Mouse (Mus musculus) cerebellum, postnatal 10 days (tissue): ENCODE measurements around the gene Arpc2.

Experiments used
- DNase-seq, 2 experiments: peaks; one replicate each; pipeline ENCODE4 v3.0.0; 2021; ENCODE audit warnings: mixed read lengths in 2 of 2

Arpc2 gene

DNA sequence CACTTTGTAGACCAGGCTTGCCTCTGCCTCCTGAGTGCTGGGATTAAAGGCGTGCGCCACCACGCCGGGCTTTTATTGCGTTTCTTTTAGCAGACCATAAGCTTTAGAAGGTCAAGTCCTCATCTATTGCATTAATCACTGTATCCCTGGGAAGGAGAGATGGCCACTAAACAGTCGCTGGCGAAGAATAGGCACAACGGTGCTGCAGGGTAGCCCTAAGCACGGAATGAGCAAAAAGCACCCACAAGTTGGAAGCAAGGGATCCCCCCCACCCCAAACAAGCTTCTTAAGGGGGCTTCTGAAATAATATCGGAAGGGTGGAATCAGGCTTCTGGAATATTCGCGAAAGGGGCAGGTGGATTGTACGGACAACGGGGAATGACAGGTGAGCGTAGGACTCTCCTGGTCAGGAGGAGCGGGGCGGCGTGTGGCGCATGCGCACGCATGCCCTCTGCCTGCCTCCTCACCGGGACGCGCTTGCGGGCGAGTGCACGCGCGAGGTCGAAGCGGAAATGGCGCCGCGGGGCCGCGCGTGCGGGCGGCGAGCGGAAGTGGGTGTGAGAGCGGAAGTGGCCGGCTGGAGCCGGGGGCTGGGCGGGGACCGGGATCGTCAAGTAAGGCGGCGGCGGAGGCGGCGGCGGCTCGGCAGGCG lies at the start of gene Arpc2:
TSS of gene Arpc2 (plus strand) at position 147 of the 652 bp plus-strand sequence.
- DNase-seq, result peak; percentile 97 to 99

DNA sequence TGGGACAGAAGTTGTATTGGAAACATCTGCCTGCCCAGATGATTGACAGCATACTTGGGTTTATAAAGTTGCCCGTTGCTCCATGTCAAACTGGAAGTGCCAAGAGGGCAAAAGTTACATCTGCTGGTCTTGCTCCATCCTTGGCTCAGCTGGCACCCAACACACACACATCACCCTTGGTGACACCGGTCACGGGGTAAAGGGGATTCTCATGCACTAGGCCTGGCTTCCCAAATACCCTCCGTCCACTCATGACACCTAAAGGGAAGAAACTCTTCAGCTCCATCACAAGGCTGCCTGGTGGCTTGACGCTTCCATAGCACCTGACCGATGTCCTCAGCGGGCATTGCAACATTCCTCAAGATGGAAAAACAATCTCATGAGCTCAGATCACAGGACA lies 45.4 kb upstream of the Arpc2 start:
- no peak for DNase-seq

DNA sequence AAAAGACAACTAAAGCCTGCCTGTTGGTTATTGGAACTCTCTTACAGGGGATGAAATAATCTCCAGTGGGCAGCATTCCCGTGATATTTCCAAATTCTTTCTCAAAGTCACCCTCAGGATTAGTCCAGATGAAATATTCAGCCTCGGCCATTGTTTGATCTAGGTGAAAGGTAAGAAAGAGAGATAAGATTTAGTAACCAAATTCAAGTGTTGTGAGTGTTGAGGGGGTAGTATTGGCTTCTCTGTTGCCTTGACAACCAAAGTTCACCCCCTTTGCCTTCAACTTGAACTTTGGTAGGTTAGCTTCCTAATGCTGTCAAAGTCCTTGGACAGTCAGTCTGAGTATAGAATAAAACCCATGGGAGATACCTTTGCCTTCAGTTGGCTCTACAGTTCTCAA lies 43.2 kb upstream of the Arpc2 start:
- no peak for DNase-seq

DNA sequence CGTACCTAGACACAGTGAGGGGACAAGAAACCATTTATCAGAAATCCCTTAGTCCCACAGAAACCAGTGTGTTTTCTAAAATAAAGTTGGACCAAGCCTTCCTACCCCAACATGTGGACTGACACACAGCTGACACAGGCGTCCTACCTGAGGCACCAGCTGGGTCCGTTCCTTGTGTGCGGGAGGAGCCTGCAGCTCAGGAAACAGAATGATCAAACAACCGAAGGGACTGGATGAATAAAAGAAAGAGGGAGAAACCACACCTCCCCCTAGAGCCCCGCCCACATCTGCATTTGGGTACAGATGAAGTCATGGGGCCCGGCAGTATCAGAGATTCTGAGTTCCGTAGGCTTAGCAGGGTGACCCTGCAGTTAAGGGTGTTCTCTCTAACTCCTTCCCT lies 41.4 kb upstream of the Arpc2 start, which contains the start of gene Cxcr1:
TSS of gene Cxcr1 (minus strand) at position 187 of the 400 bp plus-strand sequence.
- DNase-seq, result no peak

DNA sequence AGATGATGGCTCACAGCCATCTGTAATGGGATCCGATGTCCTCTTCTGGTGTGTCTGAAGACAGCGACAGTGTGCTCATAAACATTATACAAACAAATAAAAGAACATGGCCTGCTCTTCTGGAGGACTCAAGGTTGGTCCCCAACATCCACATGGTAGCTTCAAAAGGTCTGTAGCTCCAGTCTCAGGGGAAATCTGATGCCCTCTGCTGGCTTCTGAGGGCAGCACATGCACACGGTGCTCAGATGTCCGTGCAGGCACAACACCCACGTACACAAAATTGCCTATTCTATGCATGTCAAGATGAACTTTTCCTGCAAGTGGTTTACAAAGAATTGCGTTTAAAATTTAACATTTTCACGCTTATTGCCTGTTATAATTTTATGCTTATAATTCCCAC lies 39.9 kb upstream of the Arpc2 start:
- peak; percentile 17 to 21 for DNase-seq

DNA sequence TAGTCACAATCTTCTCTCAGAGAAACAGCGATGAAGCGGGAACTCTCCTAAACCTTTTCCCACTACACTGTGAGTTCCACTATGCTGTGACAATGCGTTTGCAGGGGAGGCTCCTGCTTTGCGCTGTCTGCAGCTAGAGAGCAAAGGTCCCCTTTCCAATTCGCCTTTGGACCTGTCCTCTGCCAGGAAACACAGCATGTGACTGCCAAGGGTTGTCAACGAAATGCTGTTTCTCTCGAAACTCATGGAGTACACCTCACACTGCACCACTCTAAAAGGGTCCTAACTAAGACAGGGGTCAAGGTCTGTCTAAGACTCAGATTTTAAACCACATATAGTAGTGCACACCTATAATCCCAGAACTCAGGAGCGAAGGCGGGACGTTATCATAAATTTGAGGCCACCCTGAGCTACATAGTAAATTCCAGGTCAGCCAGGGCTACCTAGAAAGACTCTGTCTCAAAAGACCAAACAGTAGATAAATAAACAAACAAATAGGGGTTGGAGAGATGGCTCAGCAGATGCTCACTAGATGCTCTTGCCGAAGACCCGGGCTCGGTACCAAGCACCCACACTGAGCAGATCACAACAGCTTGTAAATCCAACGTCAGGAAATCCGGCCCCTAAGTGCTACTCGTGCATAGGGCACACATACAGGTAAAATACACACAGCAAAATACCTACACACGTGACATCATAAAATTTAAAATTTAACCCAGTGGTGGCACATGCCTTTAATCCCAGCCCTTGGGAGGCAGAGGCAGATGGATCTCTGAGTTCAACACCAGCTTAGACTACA lies 39.1 kb upstream of the Arpc2 start:
- no peak for DNase-seq

DNA sequence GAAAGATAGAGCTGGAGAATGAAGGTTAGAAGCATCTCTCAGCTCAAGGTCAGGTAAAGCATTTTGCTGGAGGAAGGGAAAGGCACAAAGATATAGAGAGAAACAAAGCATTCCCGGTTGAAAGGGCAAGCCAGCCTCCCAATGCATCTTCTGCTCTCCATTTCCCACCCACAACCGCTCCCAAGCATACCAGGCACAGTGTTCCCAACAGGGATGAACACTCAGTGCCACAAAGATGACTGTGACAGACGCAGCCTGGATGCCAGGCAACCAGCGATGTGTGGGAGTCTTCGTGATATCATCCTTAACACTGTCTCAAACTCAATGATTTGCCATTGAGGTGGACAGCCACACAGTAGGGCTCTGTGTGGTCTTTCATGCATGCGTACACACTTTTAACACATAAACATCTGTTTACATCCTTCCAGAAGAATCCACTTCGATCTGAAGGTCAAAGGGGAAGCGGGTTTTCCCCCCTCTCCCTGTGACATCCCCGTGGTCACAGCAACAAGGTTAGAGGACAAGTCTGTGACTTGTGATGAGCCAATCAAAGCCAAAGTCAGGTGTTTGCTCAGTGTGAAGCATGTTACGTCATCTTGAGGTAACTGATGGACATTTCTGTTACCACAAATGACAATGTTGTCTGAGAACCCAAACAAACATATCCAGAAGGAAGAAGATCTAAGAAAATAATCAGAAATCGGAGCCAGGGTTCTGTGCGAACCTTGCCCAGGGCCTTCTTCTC lies 38.0 kb upstream of the Arpc2 start:
- DNase-seq, result no peak

DNA sequence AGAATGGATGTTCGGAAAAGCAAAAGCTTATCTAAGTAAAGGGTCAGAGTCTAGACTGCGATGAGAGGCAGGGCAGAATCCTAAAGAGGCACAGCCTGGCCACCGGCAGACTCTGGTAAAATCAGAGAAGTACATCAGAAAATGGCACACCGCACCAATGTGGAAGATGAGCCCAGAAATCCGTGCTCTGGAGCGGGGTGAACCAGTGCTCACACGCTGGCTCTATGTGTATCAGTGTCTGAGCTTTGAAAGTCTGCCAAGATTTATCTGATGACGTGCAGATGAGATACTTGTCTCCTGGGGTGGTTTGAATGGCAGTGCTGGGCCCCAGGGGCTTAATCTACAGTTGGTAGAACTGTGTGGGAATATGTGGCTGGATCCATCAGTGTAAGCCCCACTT lies 36.8 kb upstream of the Arpc2 start:
- DNase-seq, result peak in 1 of 2 experiments; percentile 13

DNA sequence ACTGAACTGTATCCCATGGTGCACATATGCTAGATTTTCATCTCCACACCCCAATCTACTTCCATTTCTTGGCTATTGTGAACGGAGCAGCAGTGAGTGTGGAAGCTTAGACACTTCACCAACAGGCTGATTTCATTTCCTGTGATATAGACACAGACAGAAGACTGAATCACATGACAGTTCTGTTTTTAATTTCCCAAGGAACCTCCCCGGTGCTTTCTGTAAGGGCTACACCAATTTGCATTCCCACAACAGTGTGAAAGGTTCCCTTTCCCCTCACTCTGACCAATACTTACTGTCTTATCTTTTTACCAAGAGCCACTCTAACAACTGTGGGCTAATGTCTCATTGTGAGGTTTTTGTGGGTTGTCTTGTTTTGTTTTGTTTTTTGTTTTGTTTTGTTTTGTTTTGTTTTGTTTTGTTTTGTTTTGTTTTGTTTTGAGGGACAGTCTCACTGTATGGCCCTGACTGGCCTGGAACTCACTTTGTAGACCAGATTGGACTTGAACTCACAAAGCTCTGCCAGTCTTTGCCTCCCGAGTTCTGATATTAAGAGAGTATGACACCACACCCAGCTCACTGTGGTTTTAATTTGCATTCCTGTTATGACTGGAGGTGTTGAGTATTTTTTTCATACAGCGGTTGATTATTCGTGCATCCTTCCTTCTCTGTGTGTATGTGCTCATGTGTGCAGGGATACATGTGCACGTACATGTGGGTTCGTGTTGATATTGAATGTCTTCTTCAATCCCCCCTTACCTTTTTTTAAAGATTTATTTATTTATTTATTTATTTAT lies 34.6 kb upstream of the Arpc2 start:
- DNase-seq, result no peak

DNA sequence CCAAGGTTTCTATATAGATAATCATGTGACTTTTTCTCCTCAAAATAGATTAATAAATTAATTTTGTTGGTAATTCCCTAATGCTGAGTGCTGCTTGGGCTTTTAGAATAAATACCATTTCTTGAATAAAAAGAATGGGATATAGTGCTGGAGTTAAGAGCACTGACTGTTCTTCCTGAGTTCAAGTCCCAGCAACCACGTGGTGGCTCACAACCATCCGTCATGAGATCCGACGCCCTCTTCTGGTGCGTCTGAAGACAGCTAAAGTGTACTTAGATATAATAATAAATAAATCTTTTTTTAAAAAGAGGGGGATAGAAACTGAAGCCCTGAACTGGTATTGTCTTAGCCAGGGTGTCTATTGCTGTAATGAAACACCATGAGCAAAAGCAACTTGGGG lies 32.4 kb upstream of the Arpc2 start:
- no peak for DNase-seq

DNA sequence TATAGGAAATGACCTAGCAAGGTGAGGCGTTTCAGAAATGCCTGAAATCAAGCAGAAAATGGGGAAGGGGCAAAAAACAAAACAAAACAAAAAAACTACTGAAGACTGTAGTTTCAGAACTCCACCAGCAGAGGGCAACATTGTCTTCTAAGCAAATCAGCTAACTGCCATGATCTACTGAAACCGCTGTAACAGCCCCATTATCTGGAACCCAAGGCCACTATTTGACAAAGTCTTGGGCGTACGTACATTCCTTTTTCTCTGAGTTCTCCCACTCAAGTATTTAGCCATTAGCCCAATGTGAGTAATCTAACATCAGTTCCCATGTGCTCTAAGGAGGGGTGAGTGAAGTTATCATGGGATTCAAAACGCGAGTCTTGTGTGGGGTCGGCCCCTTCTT lies 30.0 kb upstream of the Arpc2 start:
- peak; percentile 42 to 57 for DNase-seq

DNA sequence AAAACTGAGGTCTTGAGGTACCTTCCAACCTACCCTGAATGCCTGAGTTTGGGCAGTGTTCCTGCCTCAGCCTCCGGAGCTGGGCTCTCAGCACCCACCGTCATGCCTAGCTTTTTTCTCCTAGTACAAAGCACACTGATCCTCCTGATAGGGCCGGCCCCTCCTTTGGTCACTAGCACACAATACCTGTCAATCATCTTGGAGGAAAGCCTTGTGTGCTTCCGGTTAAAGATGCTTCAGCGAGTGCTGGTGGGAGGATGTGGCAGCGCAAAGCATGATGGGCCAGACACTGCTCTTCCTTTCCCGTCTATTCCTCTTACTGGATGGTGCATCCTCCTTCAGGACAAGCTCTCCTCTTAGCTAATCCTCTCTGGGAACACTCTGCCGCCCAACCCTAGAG lies 29.2 kb upstream of the Arpc2 start:
- no peak for DNase-seq

DNA sequence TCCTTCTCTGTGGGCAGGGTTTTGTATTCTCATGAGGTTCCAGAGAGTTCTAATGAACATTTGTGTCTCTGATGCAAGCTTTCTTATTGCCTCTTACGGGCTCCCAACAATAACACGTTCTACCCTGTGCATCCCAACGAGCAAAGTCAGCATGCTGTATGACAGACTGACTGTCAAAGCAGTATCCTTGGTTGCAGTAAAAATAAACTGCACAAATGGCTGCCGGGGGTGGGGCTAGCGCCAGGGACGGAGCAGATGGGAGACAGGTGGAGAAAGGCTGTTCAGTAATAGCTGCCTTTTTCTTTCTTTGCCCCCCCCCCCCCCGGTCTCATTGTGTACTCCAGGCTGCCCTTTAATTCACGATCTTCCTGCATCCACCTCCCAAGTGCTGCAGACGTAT lies 28.0 kb upstream of the Arpc2 start:
- DNase-seq, result peak; percentile 46 to 49

DNA sequence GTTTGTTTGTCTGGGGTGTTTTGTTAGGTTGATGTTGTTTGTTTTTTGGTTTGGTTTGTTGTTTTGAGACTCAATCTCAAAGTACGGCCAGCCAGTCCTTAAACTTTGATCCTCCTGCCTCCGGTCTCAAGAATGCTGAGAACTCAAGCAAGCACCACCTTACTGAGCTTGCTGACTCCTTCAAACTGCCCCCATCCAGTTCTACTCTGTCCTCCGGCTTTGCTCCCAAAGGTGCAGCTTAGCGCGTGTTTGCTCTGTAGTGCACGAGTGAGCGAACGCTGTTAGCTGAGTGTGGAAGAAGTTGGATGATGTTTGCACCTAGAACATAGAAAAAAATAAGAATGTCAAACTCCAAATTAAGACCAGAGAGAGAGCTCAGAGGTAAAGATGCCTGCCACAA lies 26.9 kb upstream of the Arpc2 start:
- DNase-seq, result no peak

DNA sequence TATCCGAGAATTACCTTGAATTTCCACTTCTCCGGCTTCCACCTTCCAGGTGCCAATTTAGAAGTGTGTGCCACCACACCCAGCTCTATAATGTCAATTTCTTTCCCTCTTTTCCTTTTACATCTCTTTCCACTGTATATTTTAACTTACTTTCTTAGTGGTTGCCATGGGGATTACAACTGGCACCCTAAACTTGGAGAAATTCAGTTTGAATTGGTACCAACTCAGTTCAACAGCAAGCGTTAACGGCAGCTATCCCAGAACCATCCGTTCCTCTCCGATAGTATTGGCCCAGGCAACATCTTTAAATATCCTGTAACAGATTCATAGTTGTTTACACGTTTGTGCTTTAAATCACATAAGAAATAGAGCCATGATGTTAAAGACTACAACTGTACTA lies 16.0 kb upstream of the Arpc2 start:
- DNase-seq, result no peak

DNA sequence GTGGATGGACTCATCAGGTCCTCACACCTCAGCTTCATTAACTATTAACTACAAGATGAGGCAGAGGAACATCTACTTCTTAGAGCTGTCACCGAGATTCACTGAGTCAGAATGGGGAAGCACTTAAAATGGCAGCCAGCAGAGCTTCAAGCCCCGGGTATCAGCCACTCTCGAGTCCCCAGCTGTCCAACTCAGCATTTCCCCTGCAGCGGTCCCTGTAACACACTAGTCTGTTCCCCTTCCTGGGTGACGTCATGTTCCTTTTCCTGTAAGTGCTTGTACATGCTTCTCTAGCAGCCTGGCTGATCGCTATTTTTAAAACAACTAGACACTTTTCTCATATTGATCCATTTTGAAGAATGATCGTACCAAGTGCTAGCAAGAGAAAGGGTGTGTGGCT lies 8.6 kb upstream of the Arpc2 start:
- DNase-seq, result no peak

DNA sequence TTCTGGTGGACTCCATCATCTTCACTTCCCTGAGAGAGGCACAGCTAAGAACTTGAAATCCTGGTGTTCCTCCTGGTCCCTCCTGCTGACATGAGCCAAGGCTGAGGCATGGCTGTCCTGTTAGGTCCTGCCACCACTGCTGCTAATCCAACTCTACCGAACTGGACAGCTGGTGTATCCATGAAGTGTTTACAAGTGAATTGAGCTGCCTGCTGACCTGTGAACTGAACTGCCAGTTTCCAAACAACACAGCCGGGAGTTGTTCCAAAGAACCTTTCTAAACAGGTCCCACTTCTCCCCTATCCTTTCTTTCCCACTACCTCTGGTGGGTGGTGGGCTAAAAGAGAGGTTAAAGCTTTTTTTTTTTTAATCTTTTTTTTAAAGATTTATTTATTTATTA lies 5.9 kb upstream of the Arpc2 start:
- no peak for DNase-seq

DNA sequence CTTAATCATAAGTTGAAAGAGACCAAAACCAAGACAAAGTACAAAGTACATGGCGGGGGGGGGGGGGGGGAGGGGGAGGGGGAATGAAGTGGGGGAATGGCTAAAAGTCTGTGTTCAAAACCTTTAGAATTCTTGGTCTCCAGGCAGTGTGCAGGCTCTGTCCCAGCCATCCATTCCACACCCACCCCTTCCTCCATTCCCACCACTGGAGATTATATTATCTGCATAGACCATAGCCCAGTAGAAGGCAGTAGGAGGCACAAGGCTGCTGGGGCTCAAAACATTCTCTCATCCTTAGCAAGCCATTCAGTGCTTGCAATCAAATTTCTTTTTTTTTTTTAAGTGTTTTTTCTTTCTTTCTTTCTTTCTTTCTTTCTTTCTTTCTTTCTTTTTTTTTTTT lies 4.9 kb upstream of the Arpc2 start:
- DNase-seq, result no peak

DNA sequence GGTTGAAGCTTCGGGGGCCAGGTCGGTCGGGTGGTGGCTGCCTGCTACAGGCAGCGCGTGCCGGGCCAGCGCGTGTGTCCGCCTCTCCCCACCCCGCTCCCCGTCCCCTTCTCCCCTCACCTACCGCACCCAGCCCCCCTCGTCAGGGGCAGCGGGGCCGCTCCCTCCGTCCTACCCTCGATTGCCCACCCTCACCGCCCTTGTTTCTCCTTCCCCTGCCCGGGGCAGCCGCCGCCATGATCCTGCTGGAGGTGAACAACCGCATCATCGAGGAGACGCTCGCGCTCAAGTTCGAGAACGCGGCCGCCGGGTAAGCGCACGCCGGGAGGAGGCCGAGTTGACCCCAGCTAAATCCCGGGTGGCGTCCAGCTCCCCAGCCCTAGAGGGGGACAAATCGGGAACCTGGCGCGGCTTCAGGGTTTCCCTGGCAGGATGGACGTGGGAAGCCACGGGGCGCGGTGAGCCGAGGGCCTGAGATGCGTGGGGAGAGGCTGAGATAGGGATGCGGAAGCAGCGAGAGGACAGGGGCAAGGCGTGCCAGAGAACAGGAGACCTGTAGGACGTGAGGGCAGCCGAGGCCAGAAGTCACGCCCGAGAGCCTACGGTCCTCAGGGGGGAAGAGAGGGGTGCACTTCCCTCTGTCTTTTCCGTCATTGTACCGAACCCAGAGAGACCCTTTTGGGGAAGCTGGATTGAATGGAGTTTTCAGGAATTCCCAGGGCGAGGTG lies 870 bp downstream of the Arpc2 start:
- DNase-seq, result no peak

DNA sequence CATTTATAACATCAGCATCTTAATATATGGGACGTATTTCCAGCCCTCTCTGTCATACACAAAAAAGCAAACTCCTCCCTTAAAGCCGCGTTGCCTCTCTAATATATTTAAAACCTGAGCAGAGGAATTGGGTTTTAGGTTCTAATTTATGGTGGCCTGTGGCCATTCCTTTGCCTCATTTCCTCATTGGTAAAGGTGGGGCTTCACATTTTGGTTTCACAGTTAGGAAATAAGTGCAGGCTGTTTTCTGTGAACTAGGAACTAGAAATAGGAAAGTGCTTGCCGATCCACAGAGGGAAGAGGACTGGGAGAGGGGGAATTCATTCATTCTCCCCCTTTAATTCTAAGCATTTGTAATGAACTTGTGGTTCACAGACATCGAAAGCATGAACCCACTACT lies 1.8 kb downstream of the Arpc2 start:
- DNase-seq, result no peak

DNA sequence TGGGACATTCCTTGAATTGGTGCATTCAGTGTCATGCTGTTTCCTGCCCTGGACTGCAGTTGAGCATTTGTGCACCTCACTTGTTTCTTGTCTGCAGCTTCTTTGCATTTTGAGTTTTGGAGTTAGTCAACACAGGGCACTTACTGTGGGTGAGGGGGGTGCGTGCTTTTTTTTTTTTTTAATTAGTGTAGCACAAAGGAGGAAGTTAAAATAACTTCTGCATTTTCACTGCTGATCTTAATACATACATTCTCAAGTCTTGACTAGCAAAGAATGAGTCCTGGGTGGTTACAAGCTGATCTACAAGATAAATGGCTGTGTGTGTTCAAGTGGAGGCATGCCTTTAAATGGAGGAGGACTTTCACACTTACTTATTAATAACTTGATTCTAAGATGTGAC lies 2.3 kb downstream of the Arpc2 start:
- DNase-seq, result no peak

DNA sequence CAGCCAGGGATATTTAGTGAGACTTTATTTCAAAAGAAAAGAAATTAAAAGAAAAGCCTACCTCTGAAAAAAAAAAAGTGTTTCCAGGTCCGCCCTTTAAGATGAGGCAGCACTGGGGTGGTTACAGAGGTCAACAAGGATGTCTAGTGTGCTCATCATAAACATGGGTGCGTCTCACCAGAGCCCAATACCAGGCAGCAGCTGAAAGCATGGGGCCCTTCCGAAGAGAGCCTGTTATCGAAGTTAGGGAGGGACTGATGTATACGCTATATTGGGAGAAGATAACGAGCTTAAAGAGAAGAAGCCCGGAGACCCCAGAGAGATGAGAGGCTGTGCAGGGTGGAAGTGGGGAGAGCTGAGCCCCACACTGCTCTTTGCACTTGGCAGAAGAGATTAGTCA lies 3.3 kb downstream of the Arpc2 start:
- no peak for DNase-seq
